ENCODE assay signal across 9 mouse cellular contexts in genomic region chr9:54502873-54503272, GRCm38 (mm10). TPM values are rescaled to one million over a fixed set of nuclear protein-coding genes. Genes with fewer than 3 reads are reported as not detected.
DNase-seq lines count a peak whose midpoint lies in the region; ATAC-seq lines count a peak whose summit lies in the region.
"Had no signal": no experiment of that assay in that cellular context is flagged by ENCODE, and none has a peak within 500 bp of the region (broad histone marks: within the 10 kb centered on the region; RNA-seq: fewer than 3 reads in every experiment).

No protein-coding gene starts in this region.

- H3K27me3 ChIP-seq in hindbrain, embryonic 11.5 days (ENCODE audit: control insufficient read depth, insufficient read depth, low read length) = 0 out of 2 replicates have a peak, but pooled peaks cover 3% of the 10 kb centered on the region
- H3K27me3 ChIP-seq in limb, embryonic 11.5 days (ENCODE audit: control insufficient read depth, insufficient read depth, low read length) = 0 out of 2 replicates have a peak, but pooled peaks cover 4% of the 10 kb centered on the region

- DNase-seq in retina, postnatal 1 day = peak; percentile 17
- DNase-seq in retina, embryonic 14.5 days (ENCODE audit: low spot score) = no peak
- peak; percentile 16 for DNase-seq in hindbrain, embryonic 11.5 days (ENCODE audit: low spot score)
- peak; percentile 23 for DNase-seq in limb, embryonic 11.5 days (ENCODE audit: low spot score)
- DNase-seq in testis, postnatal 14 days (ENCODE audit: low spot score) = peak; percentile 16
- no peak for DNase-seq in adrenal gland, postnatal 4 days (ENCODE audit: low spot score in 2 of 2)
- DNase-seq in spleen, postnatal 4 days (ENCODE audit: low spot score in 2 of 2) = no peak
- DNase-seq in ovary, adult 18-20 months (ENCODE audit: low spot score) = no peak

- no peaks in the 10 kb centered on the region for H3K9me3 ChIP-seq in hindbrain, embryonic 11.5 days (ENCODE audit: control insufficient read depth, low read length)
- H3K9me3 ChIP-seq in limb, embryonic 11.5 days (ENCODE audit: control insufficient read depth, low read length) = no peaks in the 10 kb centered on the region

- H3K4me1 ChIP-seq in hindbrain, embryonic 11.5 days (replicated peaks; ENCODE audit: control insufficient read depth, insufficient read depth, low read length) = no peaks in the 10 kb centered on the region
- H3K4me1 ChIP-seq in limb, embryonic 11.5 days (ENCODE audit: control insufficient read depth, insufficient read depth, low read length) = no peaks in the 10 kb centered on the region

- ATAC-seq in hindbrain, embryonic 11.5 days (ENCODE audit: low FRiP score) = no peak
- no peak for ATAC-seq in limb, embryonic 11.5 days (ENCODE audit: insufficient number of reproducible peaks, low FRiP score, low TSS enrichment, low read depth)

- H3K27ac ChIP-seq in hindbrain, embryonic 11.5 days (ENCODE audit: low read depth, low read length) = no peak overlapping the region
- H3K27ac ChIP-seq in limb, embryonic 11.5 days (replicated peaks; ENCODE audit: low read depth, low read length) = no peak overlapping the region

- no peak overlapping the region for H3K4me3 ChIP-seq in hindbrain, embryonic 11.5 days (ENCODE audit: low read depth, low read length)
- no peak overlapping the region for H3K4me3 ChIP-seq in limb, embryonic 11.5 days (ENCODE audit: low read depth, low read length)

- WGBS in hindbrain, embryonic 11.5 days = 12% methylated on average over 12 of the region's 12 CpGs
- WGBS in limb, embryonic 11.5 days = 10% methylated on average over 12 of the region's 12 CpGs

- H3K9ac ChIP-seq in hindbrain, embryonic 11.5 days (ENCODE audit: low read depth, low read length) = no peak overlapping the region
- no peak overlapping the region for H3K9ac ChIP-seq in limb, embryonic 11.5 days (ENCODE audit: low read length)

- H3K4me2 ChIP-seq in hindbrain, embryonic 11.5 days (replicated peaks; ENCODE audit: low read depth, low read length) = 0 out of 2 replicates have a peak overlapping the region, but pooled peaks have one; percentile 17
- no peak overlapping the region for H3K4me2 ChIP-seq in limb, embryonic 11.5 days (ENCODE audit: low read depth, severe bottlenecking)

- H3K36me3 ChIP-seq in hindbrain, embryonic 11.5 days (ENCODE audit: control insufficient read depth, insufficient read depth, low read length) = no peaks in the 10 kb centered on the region
- H3K36me3 ChIP-seq in limb, embryonic 11.5 days (ENCODE audit: control insufficient read depth, insufficient read depth, low read length) = no peaks in the 10 kb centered on the region

RNA-seq across cellular contexts. Expression of gene Dmxl2, which starts 1.4 kb away (rescaled TPM):
- 19.4 and 25.8 TPM in 2 replicates for polyA plus RNA-seq in hindbrain, embryonic 11.5 days (2014; fragmentation: Nextera tagmentation; extraction: Ambion mirVana)
- polyA plus RNA-seq in limb, embryonic 11.5 days (2014; fragmentation: Nextera tagmentation; extraction: Ambion mirVana) = 6.5 and 6.6 TPM in 2 replicates
- total RNA-seq in adrenal gland, postnatal 4 days (2021) = 10 to 100 TPM; 18.8 to 23.4 TPM

RNA-seq across cellular contexts. Expression of gene Sh2d7, which starts 35.9 kb away (rescaled TPM):
- polyA plus RNA-seq in hindbrain, embryonic 11.5 days (2014; fragmentation: Nextera tagmentation; extraction: Ambion mirVana) = 0.08 and 0.18 TPM in 2 replicates
- polyA plus RNA-seq in limb, embryonic 11.5 days (2014; fragmentation: Nextera tagmentation; extraction: Ambion mirVana) = not detected in 2 replicates
- not detected for total RNA-seq in adrenal gland, postnatal 4 days (2021)
- total RNA-seq: left cerebral cortex, postnatal 36 days had no signal

RNA-seq across cellular contexts. Expression of gene Cib2, which starts 57.1 kb away (rescaled TPM):
- 19.1 and 20.8 TPM in 2 replicates for polyA plus RNA-seq in hindbrain, embryonic 11.5 days (2014; fragmentation: Nextera tagmentation; extraction: Ambion mirVana)
- polyA plus RNA-seq in limb, embryonic 11.5 days (2014; fragmentation: Nextera tagmentation; extraction: Ambion mirVana) = 15.4 and 16.3 TPM in 2 replicates
- 10 to 100 TPM; 10.4 to 12.2 TPM for total RNA-seq in adrenal gland, postnatal 4 days (2021)

Comparison
In these comparisons a context has a peak if more than half of its experiments do, and no peak if none do; other contexts are left out.
1. DNase-seq: peak in retina, postnatal 1 day (single experiment), hindbrain, embryonic 11.5 days (single experiment), limb, embryonic 11.5 days (single experiment) and testis, postnatal 14 days (single experiment); none in retina, embryonic 14.5 days (single experiment), adrenal gland, postnatal 4 days (0 of 2), spleen, postnatal 4 days (0 of 2) and ovary, adult 18-20 months (single experiment).